Comparison of ENCODE assay signal across 10 mouse cellular contexts in genomic region chr2:6353060-6353459, GRCm38 (mm10). TPM values are rescaled to one million over a fixed set of nuclear protein-coding genes. Genes with fewer than 3 reads are reported as not detected.
DNase-seq lines count a peak whose midpoint lies in the region; ATAC-seq lines count a peak whose summit lies in the region.
"Had no signal": no experiment of that assay in that cellular context is flagged by ENCODE, and none has a peak within 500 bp of the region (broad histone marks: within the 10 kb centered on the region; RNA-seq: fewer than 3 reads in every experiment).

No protein-coding gene starts in this region.

- H3K36me3 ChIP-seq in lung, embryonic 15.5 days: no peaks in the 10 kb centered on the region
- H3K36me3 ChIP-seq in embryonic facial prominence, embryonic 10.5 days (replicated peaks): peaks cover 18% of the 10 kb centered on the region
- H3K36me3 ChIP-seq in intestine, embryonic 16.5 days (ENCODE audit: control insufficient read depth, insufficient read depth, low read length): no peaks in the 10 kb centered on the region; the same call in 1 of the 2 replicates
- H3K36me3 ChIP-seq in forebrain, embryonic 14.5 days (ENCODE audit: control insufficient read depth, insufficient read depth, low read length): no peaks in the 10 kb centered on the region

- ATAC-seq in lung, embryonic 15.5 days (ENCODE audit: borderline replicate concordance, extremely low read depth, low FRiP score, low TSS enrichment): no peak
- peak; percentile 21 for ATAC-seq in intestine, embryonic 16.5 days
- ATAC-seq in monocyte, adult 5-6 weeks (replicated peaks; ENCODE audit: insufficient number of reproducible peaks, low FRiP score, low TSS enrichment, poor library complexity, severe bottlenecking): 0 out of 2 replicates have a peak, but pooled peaks have one; percentile 24
- ATAC-seq in forebrain, embryonic 14.5 days: no peak

- H3K27me3 ChIP-seq in lung, embryonic 15.5 days: no peaks in the 10 kb centered on the region
- H3K27me3 ChIP-seq in embryonic facial prominence, embryonic 10.5 days (replicated peaks; ENCODE audit: low read depth, poor library complexity, severe bottlenecking): no peaks in the 10 kb centered on the region
- H3K27me3 ChIP-seq in intestine, embryonic 16.5 days (replicated peaks; ENCODE audit: control insufficient read depth, insufficient read depth, low read length): no peaks in the 10 kb centered on the region
- no peaks in the 10 kb centered on the region for H3K27me3 ChIP-seq in forebrain, embryonic 14.5 days (replicated peaks; ENCODE audit: control insufficient read depth, insufficient read depth, low read length)

- DNase-seq in lung, postnatal 14 days: no peak
- DNase-seq in embryonic facial prominence, embryonic 10.5 days (ENCODE audit: low spot score): no peak
- DNase-seq in cerebellum, postnatal 36 days: no peak
- no peak for DNase-seq in forebrain, embryonic 14.5 days (ENCODE audit: low spot score)
- DNase-seq in B cell, adult 2 months: no peak
- DNase-seq: cerebellum, postnatal 14 days; thymus, postnatal 4 days had no signal

- 0 out of 2 replicates have a peak overlapping the region, but pooled peaks have one; percentile 26 for H3K4me2 ChIP-seq in lung, embryonic 15.5 days
- peak overlapping the region; percentile 58 for H3K4me2 ChIP-seq in intestine, embryonic 16.5 days (ENCODE audit: low read depth, low read length)
- no peak overlapping the region for H3K4me2 ChIP-seq in forebrain, embryonic 14.5 days (ENCODE audit: low read length)

- H3K4me3 ChIP-seq in lung, embryonic 15.5 days: no peak overlapping the region
- peak overlapping the region; percentile 26; the same call in 1 of the 2 replicates for H3K4me3 ChIP-seq in embryonic facial prominence, embryonic 10.5 days
- peak overlapping the region; percentile 31 for H3K4me3 ChIP-seq in intestine, embryonic 16.5 days (ENCODE audit: low read length)
- no peak overlapping the region for H3K4me3 ChIP-seq in forebrain, embryonic 14.5 days (ENCODE audit: low read depth, low read length)

- peaks cover 46% of the 10 kb centered on the region for H3K4me1 ChIP-seq in lung, embryonic 15.5 days
- H3K4me1 ChIP-seq in embryonic facial prominence, embryonic 10.5 days: peaks cover 42% of the 10 kb centered on the region
- peaks cover 39% of the 10 kb centered on the region for H3K4me1 ChIP-seq in intestine, embryonic 16.5 days (ENCODE audit: control insufficient read depth, insufficient read depth, low read length)
- peaks cover 15% of the 10 kb centered on the region for H3K4me1 ChIP-seq in forebrain, embryonic 14.5 days (ENCODE audit: control insufficient read depth, insufficient read depth, low read length)

- no peak overlapping the region for H3K27ac ChIP-seq in lung, embryonic 15.5 days
- H3K27ac ChIP-seq in embryonic facial prominence, embryonic 10.5 days (replicated peaks): no peak overlapping the region
- peak overlapping the region; percentile 75 for H3K27ac ChIP-seq in intestine, embryonic 16.5 days (ENCODE audit: low read length)
- H3K27ac ChIP-seq in forebrain, embryonic 14.5 days (ENCODE audit: low read depth, low read length): no peak overlapping the region

- 65% methylated on average over 4 of the region's 4 CpGs for WGBS in lung, embryonic 15.5 days
- 64% methylated on average over 4 of the region's 4 CpGs for WGBS in embryonic facial prominence, embryonic 10.5 days
- WGBS in intestine, embryonic 16.5 days: 48% methylated on average over 4 of the region's 4 CpGs
- WGBS in forebrain, embryonic 14.5 days: 84% methylated on average over 4 of the region's 4 CpGs

- no peak overlapping the region for H3K9ac ChIP-seq in lung, embryonic 15.5 days
- peak overlapping the region; percentile 48 for H3K9ac ChIP-seq in intestine, embryonic 16.5 days (ENCODE audit: low read depth, low read length)
- no peak overlapping the region for H3K9ac ChIP-seq in forebrain, embryonic 14.5 days (ENCODE audit: low read length)

- H3K9me3 ChIP-seq in lung, embryonic 15.5 days: no peaks in the 10 kb centered on the region
- no peaks in the 10 kb centered on the region for H3K9me3 ChIP-seq in embryonic facial prominence, embryonic 10.5 days
- no peaks in the 10 kb centered on the region for H3K9me3 ChIP-seq in intestine, embryonic 16.5 days (ENCODE audit: control insufficient read depth, low read length)
- no peaks in the 10 kb centered on the region for H3K9me3 ChIP-seq in forebrain, embryonic 14.5 days (replicated peaks; ENCODE audit: control insufficient read depth, low read length)

RNA-seq across cellular contexts. Expression of gene Usp6nl, which starts 30.6 kb away (rescaled TPM):
- polyA plus RNA-seq in lung, embryonic 15.5 days (2015; fragmentation: Nextera tagmentation; extraction: Ambion mirVana): 12.4 and 13.0 TPM in 2 replicates
- 9.4 and 11.6 TPM in 2 replicates for polyA plus RNA-seq in embryonic facial prominence, embryonic 10.5 days (2016; fragmentation: Nextera tagmentation; extraction: Ambion mirVana)
- polyA plus RNA-seq in intestine, embryonic 16.5 days (2015; fragmentation: Nextera tagmentation; extraction: Ambion mirVana): 7.8 and 8.4 TPM in 2 replicates
- total RNA-seq in monocyte, adult 5-6 weeks (2017): 17.1 to 24.3 TPM (median 21.7 TPM) in 3 replicates
- 6.6 and 9.8 TPM in 2 replicates for polyA plus RNA-seq in forebrain, embryonic 14.5 days (2014; fragmentation: Nextera tagmentation; extraction: Ambion mirVana)

Comparison
In these comparisons a context has a peak if more than half of its experiments do, and no peak if none do; other contexts are left out.
1. ATAC-seq: peak in intestine, embryonic 16.5 days (single experiment) and monocyte, adult 5-6 weeks (single experiment); none in lung, embryonic 15.5 days (single experiment) and forebrain, embryonic 14.5 days (single experiment).
2. H3K4me3 ChIP-seq: peak in embryonic facial prominence, embryonic 10.5 days (single experiment) and intestine, embryonic 16.5 days (single experiment); none in lung, embryonic 15.5 days (single experiment) and forebrain, embryonic 14.5 days (single experiment).